Mouse (Mus musculus) regulatory T cell (primary cell): Measurements from ENCODE around the gene Tram1l1.

Experiments
- in situ Hi-C: fragments of 300-600 bp; cut with MboI, MseI; formaldehyde crosslinking; loops from one replicate; pipeline ENCODE4 v1.15.1; 2025; ENCODE audit warnings: high pct_unique_total_duplicates

Gene Tram1l1

GRCm38 (mm10) chr3:124320821-124321576 lies at the start of gene Tram1l1:
Gene Tram1l1, plus strand, starts transcription at chr3:124320855.
- in situ Hi-C loops: no loop called here

GRCm38 (mm10) chr3:124271229-124271628 lies 49.4 kb upstream of the Tram1l1 start:
- in situ Hi-C loops: loop anchor here (5.0 kb wide), 1 partner anchor 749 kb away; no protein-coding TSS in a partner anchor

GRCm38 (mm10) chr3:124271668-124272067 lies 49.0 kb upstream of the Tram1l1 start:
- in situ Hi-C loops: loop anchor here (5.0 kb wide), 1 partner anchor 749 kb away; no protein-coding TSS in a partner anchor

- in situ Hi-C loops: loop anchor here (5.0 kb wide), 1 partner anchor 750 kb away; no protein-coding TSS in a partner anchor
Measured at GRCm38 (mm10) chr3:124272465-124273089, 48.1 kb upstream of the Tram1l1 start.

GRCm38 (mm10) chr3:124274928-124275609 lies 45.6 kb upstream of the Tram1l1 start:
- in situ Hi-C loops: loop anchor here (5.0 to 25.0 kb wide), 2 partner anchors 753 to 1413 kb away; no protein-coding TSS in a partner anchor

GRCm38 (mm10) chr3:124288936-124289335 lies 31.7 kb upstream of the Tram1l1 start:
- in situ Hi-C loops: loop anchor here (25.0 kb wide), 1 partner anchor 1427 kb away; no protein-coding TSS in a partner anchor

- in situ Hi-C loops: no loop called here
Measured at GRCm38 (mm10) chr3:124319254-124319653, 1.4 kb upstream of the Tram1l1 start.

- in situ Hi-C loops: no loop called here
Measured at GRCm38 (mm10) chr3:124320398-124320797, 257 bp upstream of the Tram1l1 start.

GRCm38 (mm10) chr3:124346445-124346844 lies 25.8 kb downstream of the Tram1l1 start:
- in situ Hi-C loops: no loop called here

GRCm38 (mm10) chr3:124357533-124357932 lies 36.9 kb downstream of the Tram1l1 start:
- in situ Hi-C loops: no loop called here

- in situ Hi-C loops: no loop called here
Measured at GRCm38 (mm10) chr3:124372031-124372430, 51.4 kb downstream of the Tram1l1 start.
